In genomic region chr2:181694581-181694980, GRCm38 (mm10) we compare ENCODE assay signal across 10 mouse cellular contexts. TPM values are rescaled to one million over a fixed set of nuclear protein-coding genes. Genes with fewer than 3 reads are reported as not detected.
DNase-seq lines count a peak whose midpoint lies in the region; ATAC-seq lines count a peak whose summit lies in the region.
"Had no signal": no experiment of that assay in that cellular context is flagged by ENCODE, and none has a peak within 500 bp of the region (broad histone marks: within the 10 kb centered on the region; RNA-seq: fewer than 3 reads in every experiment).

No protein-coding gene starts in this region.

- no peak overlapping the region for H3K27ac ChIP-seq in embryonic facial prominence, embryonic 15.5 days (replicated peaks)
- H3K27ac ChIP-seq in hindbrain, embryonic 16.5 days (ENCODE audit: low read depth, low read length): no peak overlapping the region; the same call in 1 of the 2 replicates
- H3K27ac ChIP-seq in neural tube, embryonic 13.5 days (replicated peaks): peak overlapping the region; percentile 46; the same call in 1 of the 2 replicates

- peak; percentile 2 to 7 for DNase-seq in layer of hippocampus, postnatal 10 days (ENCODE audit: low spot score in 2 of 2)
- no peak for DNase-seq in layer of hippocampus, adult 8-10 months (ENCODE audit: low spot score in 2 of 2)
- DNase-seq in ovary, adult 18-20 months (ENCODE audit: low spot score): no peak
- DNase-seq in frontal cortex, postnatal 36 days (ENCODE audit: low spot score in 2 of 2): no peak

- no peak for ATAC-seq in embryonic facial prominence, embryonic 15.5 days (ENCODE audit: insufficient number of reproducible peaks, low FRiP score, low TSS enrichment, low read depth)
- ATAC-seq in hindbrain, embryonic 16.5 days: no peak
- no peak for ATAC-seq in neural tube, embryonic 13.5 days (ENCODE audit: low read depth)

- H3K9ac ChIP-seq in embryonic facial prominence, embryonic 15.5 days: no peak overlapping the region
- H3K9ac ChIP-seq in hindbrain, embryonic 16.5 days (ENCODE audit: low read depth, low read length): no peak overlapping the region
- H3K9ac ChIP-seq in neural tube, embryonic 13.5 days: no peak overlapping the region

- H3K4me2 ChIP-seq in embryonic facial prominence, embryonic 15.5 days (replicated peaks): peak overlapping the region; percentile 92
- H3K4me2 ChIP-seq in hindbrain, embryonic 16.5 days (ENCODE audit: low read length): peak overlapping the region; percentile 97
- peak overlapping the region; percentile 94 for H3K4me2 ChIP-seq in neural tube, embryonic 13.5 days

- 0 out of 2 replicates have a peak, but pooled peaks cover 4% of the 10 kb centered on the region for H3K36me3 ChIP-seq in embryonic facial prominence, embryonic 15.5 days
- H3K36me3 ChIP-seq in hindbrain, embryonic 16.5 days (ENCODE audit: control insufficient read depth, insufficient read depth, low read length): no peaks in the 10 kb centered on the region
- H3K36me3 ChIP-seq in neural tube, embryonic 13.5 days: peaks cover 2% of the 10 kb centered on the region

- no peaks in the 10 kb centered on the region for H3K27me3 ChIP-seq in embryonic facial prominence, embryonic 15.5 days
- no peaks in the 10 kb centered on the region for H3K27me3 ChIP-seq in hindbrain, embryonic 16.5 days (replicated peaks; ENCODE audit: control insufficient read depth, insufficient read depth, low read length)
- H3K27me3 ChIP-seq in neural tube, embryonic 13.5 days: no peaks in the 10 kb centered on the region
- H3K27me3 ChIP-seq: Patski had no signal

- H3K9me3 ChIP-seq in embryonic facial prominence, embryonic 15.5 days (replicated peaks): no peaks in the 10 kb centered on the region
- H3K9me3 ChIP-seq in hindbrain, embryonic 16.5 days (ENCODE audit: control insufficient read depth, low read length): no peaks in the 10 kb centered on the region
- no peaks in the 10 kb centered on the region for H3K9me3 ChIP-seq in neural tube, embryonic 13.5 days

- H3K4me1 ChIP-seq in embryonic facial prominence, embryonic 15.5 days: peaks cover 27% of the 10 kb centered on the region
- peaks cover 15% of the 10 kb centered on the region for H3K4me1 ChIP-seq in hindbrain, embryonic 16.5 days (ENCODE audit: control insufficient read depth, insufficient read depth, low read depth, low read length)
- H3K4me1 ChIP-seq in neural tube, embryonic 13.5 days (replicated peaks): peaks cover 21% of the 10 kb centered on the region

- H3K4me3 ChIP-seq in embryonic facial prominence, embryonic 15.5 days (replicated peaks): peak overlapping the region; percentile 75; the same call in 1 of the 2 replicates
- no peak overlapping the region; the same call in 1 of the 2 replicates for H3K4me3 ChIP-seq in hindbrain, embryonic 16.5 days (ENCODE audit: low read length)
- peak overlapping the region; percentile 67; the same call in 1 of the 2 replicates for H3K4me3 ChIP-seq in neural tube, embryonic 13.5 days

- WGBS in embryonic facial prominence, embryonic 15.5 days: 87% methylated on average over 3 of the region's 3 CpGs
- WGBS in hindbrain, embryonic 16.5 days: 86% methylated on average over 3 of the region's 3 CpGs
- WGBS in neural tube, embryonic 13.5 days: 87% methylated on average over 3 of the region's 3 CpGs

RNA-seq across cellular contexts. Expression of gene Rgs19, which starts 0.8 kb away (rescaled TPM):
- 10 to 100 TPM; 55.1 to 59.7 TPM for total RNA-seq in layer of hippocampus, postnatal 10 days (2021)
- 10 to 100 TPM; 39.6 to 51.5 (median 42.7) TPM for total RNA-seq in layer of hippocampus, adult 8-10 months (2022)
- 72.2 and 79.7 TPM in 2 replicates for polyA plus RNA-seq in embryonic facial prominence, embryonic 15.5 days (2015; fragmentation: Nextera tagmentation; extraction: Ambion mirVana)
- polyA plus RNA-seq in hindbrain, embryonic 16.5 days (2015; fragmentation: Nextera tagmentation; extraction: Ambion mirVana): 68.9 and 71.9 TPM in 2 replicates
- polyA plus RNA-seq in neural tube, embryonic 13.5 days (2015; fragmentation: Nextera tagmentation; extraction: Ambion mirVana): 42.7 and 49.2 TPM in 2 replicates

RNA-seq across cellular contexts. Expression of gene Lkaaear1, which starts 3.7 kb away (rescaled TPM):
- not detected for total RNA-seq in layer of hippocampus, postnatal 10 days (2021)
- total RNA-seq in layer of hippocampus, adult 8-10 months (2022): not detected
- not detected in 2 replicates for polyA plus RNA-seq in embryonic facial prominence, embryonic 15.5 days (2015; fragmentation: Nextera tagmentation; extraction: Ambion mirVana)
- polyA plus RNA-seq in hindbrain, embryonic 16.5 days (2015; fragmentation: Nextera tagmentation; extraction: Ambion mirVana): not detected in 2 replicates
- not detected in 2 replicates for polyA plus RNA-seq in neural tube, embryonic 13.5 days (2015; fragmentation: Nextera tagmentation; extraction: Ambion mirVana)
- polyA plus RNA-seq: kidney, embryonic 16.5 days; Patski; small intestine, adult 2 months had no signal

RNA-seq across cellular contexts. Expression of gene Tcea2, which starts 14.5 kb away (rescaled TPM):
- total RNA-seq in layer of hippocampus, postnatal 10 days (2021): 10 to 100 TPM; 49.9 to 58.4 TPM
- total RNA-seq in layer of hippocampus, adult 8-10 months (2022): 10 to 100 TPM; 53.6 to 71.8 (median 69.3) TPM
- polyA plus RNA-seq in embryonic facial prominence, embryonic 15.5 days (2015; fragmentation: Nextera tagmentation; extraction: Ambion mirVana): 24.0 and 25.7 TPM in 2 replicates
- 47.7 and 50.0 TPM in 2 replicates for polyA plus RNA-seq in hindbrain, embryonic 16.5 days (2015; fragmentation: Nextera tagmentation; extraction: Ambion mirVana)
- 33.9 and 37.8 TPM in 2 replicates for polyA plus RNA-seq in neural tube, embryonic 13.5 days (2015; fragmentation: Nextera tagmentation; extraction: Ambion mirVana)

RNA-seq across cellular contexts. Expression of gene Oprl1, which starts 20.2 kb away (rescaled TPM):
- 10 to 100 TPM; 52.9 to 62.8 TPM for total RNA-seq in layer of hippocampus, postnatal 10 days (2021)
- total RNA-seq in layer of hippocampus, adult 8-10 months (2022): 10 to 100 TPM; 50.4 to 67.7 (median 56.7) TPM
- polyA plus RNA-seq in embryonic facial prominence, embryonic 15.5 days (2015; fragmentation: Nextera tagmentation; extraction: Ambion mirVana): 0.18 and 0.84 TPM in 2 replicates
- polyA plus RNA-seq in hindbrain, embryonic 16.5 days (2015; fragmentation: Nextera tagmentation; extraction: Ambion mirVana): 93.8 and 96.3 TPM in 2 replicates
- 63.8 and 64.0 TPM in 2 replicates for polyA plus RNA-seq in neural tube, embryonic 13.5 days (2015; fragmentation: Nextera tagmentation; extraction: Ambion mirVana)
- polyA plus RNA-seq: Patski had no signal

RNA-seq across cellular contexts. Expression of gene Sox18, which starts 23.1 kb away (rescaled TPM):
- 10 to 100 TPM; 18.1 to 20.2 TPM for total RNA-seq in layer of hippocampus, postnatal 10 days (2021)
- total RNA-seq in layer of hippocampus, adult 8-10 months (2022): 10 to 100 TPM in 3 of 4 experiments, 1 to 10 TPM in 1; 7.6 to 11.3 (median 10.9) TPM
- polyA plus RNA-seq in embryonic facial prominence, embryonic 15.5 days (2015; fragmentation: Nextera tagmentation; extraction: Ambion mirVana): 65.1 and 75.3 TPM in 2 replicates
- 18.0 TPM in 2 replicates for polyA plus RNA-seq in hindbrain, embryonic 16.5 days (2015; fragmentation: Nextera tagmentation; extraction: Ambion mirVana)
- 18.9 and 22.2 TPM in 2 replicates for polyA plus RNA-seq in neural tube, embryonic 13.5 days (2015; fragmentation: Nextera tagmentation; extraction: Ambion mirVana)

Comparison
In these comparisons a context has a peak if more than half of its experiments do, and no peak if none do; other contexts are left out.
1. DNase-seq: peak in layer of hippocampus, postnatal 10 days (2 of 2); none in layer of hippocampus, adult 8-10 months (0 of 2), ovary, adult 18-20 months (single experiment) and frontal cortex, postnatal 36 days (0 of 2).
2. Peak in every context shown above with its lines, with median percentiles within 50 percentile points of each other: H3K4me2 ChIP-seq.